Mouse (Mus musculus) MEL (cell line): ENCODE results near the gene Ss18l2. TPM values are rescaled to one million over a fixed set of nuclear protein-coding genes. Genes with fewer than 3 reads are reported as not detected.

Experiments
- DNase-seq: peaks from one replicate; pipeline ENCODE4 v3.0.0; 2011; ENCODE audit warnings: low read depth, low spot score
- H3K27ac ChIP-seq: 2 replicates; pipeline ENCODE4 v1.5.1; 2012; ENCODE audit warnings: low read depth, mild to moderate bottlenecking, control low read depth, low read length, moderate library complexity; ENCODE audit not compliant: control insufficient read depth
- H3K27me3 ChIP-seq, 2 experiments: fragments of 150-350 bp in 1 of 2; sonication (generic) in 1 of 2; 2 replicates each; pipeline ENCODE4 v1.6.1; 2012; ENCODE audit warnings: low read length in 2 of 2, mild to moderate bottlenecking in 2 of 2, improper control_type of control experiment in 1 of 2, moderate library complexity in 1 of 2; ENCODE audit not compliant: insufficient read depth in 2 of 2, control insufficient read depth in 1 of 2
- H3K36me3 ChIP-seq, 2 experiments: 2 replicates each; pipeline ENCODE4 v1.6.1; 2012 to 2014; ENCODE audit warnings: low read length in 2 of 2, improper control_type of control experiment in 1 of 2, inconsistent platforms in 1 of 2, mild to moderate bottlenecking in 1 of 2; ENCODE audit not compliant: insufficient read depth in 2 of 2, control insufficient read depth in 1 of 2
- H3K4me1 ChIP-seq, 2 experiments: fragments of 150-350 bp in 1 of 2; sonication (generic) in 1 of 2; 2 replicates each; pipeline ENCODE4 v1.6.1; 2012; ENCODE audit warnings: low read length in 2 of 2, improper control_type of control experiment in 1 of 2, mild to moderate bottlenecking in 1 of 2; ENCODE audit not compliant: insufficient read depth in 2 of 2, control insufficient read depth in 1 of 2
- H3K4me3 ChIP-seq, 2 experiments: fragments of 150-350 bp in 1 of 2; sonication (generic) in 1 of 2; 2 replicates each; pipeline ENCODE4 v1.5.1; 2012; ENCODE audit warnings: low read depth in 2 of 2, low read length in 2 of 2, mild to moderate bottlenecking in 2 of 2, moderate library complexity in 2 of 2, control low read depth in 1 of 2, improper control_type of control experiment in 1 of 2; ENCODE audit not compliant: control insufficient read depth in 1 of 2, insufficient read depth in 1 of 2
- H3K79me2 ChIP-seq: 2 replicates; pipeline ENCODE4 v1.6.1; 2012; ENCODE audit warnings: mild to moderate bottlenecking, low read length, moderate library complexity; ENCODE audit not compliant: control insufficient read depth, poor library complexity, insufficient read depth
- H3K9ac ChIP-seq: 2 replicates; pipeline ENCODE4 v1.6.1; 2012; ENCODE audit warnings: low read depth, mild to moderate bottlenecking, control low read depth, low read length, moderate library complexity; ENCODE audit not compliant: control insufficient read depth, poor library complexity, severe bottlenecking
- H3K9me3 ChIP-seq: fragments of 150-350 bp; sonication (generic); replicated peaks from 2 replicates; pipeline ENCODE4 v1.6.1; 2012; ENCODE audit warnings: mild to moderate bottlenecking, low read length, improper control_type of control experiment, moderate library complexity; ENCODE audit not compliant: insufficient read depth
- BHLHE40 ChIP-seq: IDR thresholded peaks from 2 replicates; pipeline ENCODE4 v1.6.1; 2012; ENCODE audit warnings: low read depth, mild to moderate bottlenecking, inconsistent platforms, low read length, improper control_type of control experiment, borderline replicate concordance
- CHD1 ChIP-seq: IDR thresholded peaks from 2 replicates; pipeline ENCODE4 v1.6.1; 2012; ENCODE audit warnings: low read depth, mild to moderate bottlenecking, inconsistent platforms, low read length, improper control_type of control experiment
- CHD2 ChIP-seq: IDR thresholded peaks from 2 replicates; pipeline ENCODE4 v1.6.1; 2011; ENCODE audit warnings: low read length, improper control_type of control experiment
- CTCF ChIP-seq, 3 experiments: IDR thresholded peaks in 2 of 3; conservative IDR thresholded peaks in 1 of 3; 2 replicates each; pipeline ENCODE4 v1.5.1; 2011 to 2012; ENCODE audit warnings: low read length in 3 of 3, low read depth in 2 of 3, mild to moderate bottlenecking in 2 of 3, improper control_type of control experiment in 1 of 3, inconsistent platforms in 1 of 3, mixed read lengths in 1 of 3, moderate library complexity in 1 of 3; ENCODE audit not compliant: control insufficient read depth in 1 of 3, insufficient read depth in 1 of 3, poor library complexity in 1 of 3, severe bottlenecking in 1 of 3
- E2F4 ChIP-seq: IDR thresholded peaks from 2 replicates; pipeline ENCODE4 v1.6.1; 2011; ENCODE audit warnings: low read depth, low read length, improper control_type of control experiment, borderline replicate concordance
- ELF1 ChIP-seq: IDR thresholded peaks from 2 replicates; pipeline ENCODE4 v1.6.1; 2014; ENCODE audit warnings: low read depth, mild to moderate bottlenecking, inconsistent platforms, low read length, improper control_type of control experiment, moderate library complexity
- EP300 ChIP-seq, 2 experiments: IDR thresholded peaks; 2 replicates each; pipeline ENCODE4 v1.6.1; 2011; ENCODE audit warnings: improper control_type of control experiment in 2 of 2, low read length in 2 of 2, low read depth in 1 of 2, mild to moderate bottlenecking in 1 of 2
- ETS1 ChIP-seq: IDR thresholded peaks from 2 replicates; pipeline ENCODE4 v1.6.1; 2012; ENCODE audit warnings: low read depth, mild to moderate bottlenecking, inconsistent platforms, low read length, improper control_type of control experiment, moderate library complexity
- GABPA ChIP-seq: IDR thresholded peaks from 2 replicates; pipeline ENCODE4 v1.6.1; 2012; ENCODE audit warnings: low read depth, mild to moderate bottlenecking, inconsistent platforms, low read length, improper control_type of control experiment, moderate library complexity
- GATA1 ChIP-seq: IDR thresholded peaks from 2 replicates; pipeline ENCODE4 v1.6.1; 2011; ENCODE audit warnings: low read depth, low read length, improper control_type of control experiment
- JUND ChIP-seq: IDR thresholded peaks from 2 replicates; pipeline ENCODE4 v1.6.1; 2011; ENCODE audit warnings: low read depth, mild to moderate bottlenecking, improper control_type of control experiment, low read length
- MAFK ChIP-seq: IDR thresholded peaks from 2 replicates; pipeline ENCODE4 v1.6.1; 2011; ENCODE audit warnings: low read depth, mild to moderate bottlenecking, low read length, improper control_type of control experiment, borderline replicate concordance
- MAX ChIP-seq: IDR thresholded peaks from 2 replicates; pipeline ENCODE4 v1.6.1; 2011; ENCODE audit warnings: low read length, improper control_type of control experiment
- MAZ ChIP-seq: IDR thresholded peaks from 2 replicates; pipeline ENCODE4 v1.6.1; 2012; ENCODE audit warnings: low read depth, mild to moderate bottlenecking, inconsistent platforms, low read length, improper control_type of control experiment
- MEF2A ChIP-seq: IDR thresholded peaks from 2 replicates; pipeline ENCODE4 v1.6.1; 2014; ENCODE audit warnings: low read depth, mild to moderate bottlenecking, inconsistent platforms, low read length, improper control_type of control experiment; ENCODE audit not compliant: poor library complexity, insufficient replicate concordance, severe bottlenecking; ENCODE audit errors: extremely low read depth
- MXI1 ChIP-seq: IDR thresholded peaks from 2 replicates; pipeline ENCODE4 v1.6.1; 2011; ENCODE audit warnings: mild to moderate bottlenecking, low read depth, low read length, improper control_type of control experiment
- MYC ChIP-seq: IDR thresholded peaks from 2 replicates; pipeline ENCODE4 v1.6.1; 2011; ENCODE audit warnings: low read depth, mild to moderate bottlenecking, low read length, improper control_type of control experiment, moderate library complexity
- NELFE ChIP-seq: IDR thresholded peaks from 2 replicates; pipeline ENCODE4 v1.6.1; 2011; ENCODE audit warnings: low read depth, low read length, improper control_type of control experiment
- NRF1 ChIP-seq: IDR thresholded peaks from 2 replicates; pipeline ENCODE4 v1.6.1; 2014; ENCODE audit warnings: low read depth, mild to moderate bottlenecking, inconsistent platforms, low read length, improper control_type of control experiment, moderate library complexity; ENCODE audit not compliant: poor library complexity, insufficient read depth, severe bottlenecking
- POLR2A ChIP-seq, 2 experiments: IDR thresholded peaks; 2 replicates each; pipeline ENCODE4 v1.6.1; 2011 to 2012; ENCODE audit warnings: low read length in 2 of 2, mild to moderate bottlenecking in 2 of 2, control low read depth in 1 of 2, improper control_type of control experiment in 1 of 2, low read depth in 1 of 2, moderate library complexity in 1 of 2; ENCODE audit not compliant: control insufficient read depth in 1 of 2, insufficient read depth in 1 of 2, poor library complexity in 1 of 2
- POLR2AphosphoS2 ChIP-seq: IDR thresholded peaks from 2 replicates; pipeline ENCODE4 v1.6.1; 2011; ENCODE audit warnings: low read length, improper control_type of control experiment
- POLR2AphosphoS5 ChIP-seq: IDR thresholded peaks from 2 replicates; pipeline ENCODE4 v1.6.1; 2012; ENCODE audit warnings: low read depth, borderline replicate concordance, mild to moderate bottlenecking, inconsistent platforms, low read length, moderate library complexity, mixed read lengths
- RAD21 ChIP-seq: IDR thresholded peaks from 2 replicates; pipeline ENCODE4 v1.6.1; 2011; ENCODE audit warnings: mild to moderate bottlenecking, low read depth, low read length, improper control_type of control experiment
- RCOR1 ChIP-seq: IDR thresholded peaks from 2 replicates; pipeline ENCODE4 v1.6.1; 2012; ENCODE audit warnings: low read depth, mild to moderate bottlenecking, inconsistent platforms, low read length, improper control_type of control experiment
- SIN3A ChIP-seq: IDR thresholded peaks from 2 replicates; pipeline ENCODE4 v1.6.1; 2012; ENCODE audit warnings: low read length, improper control_type of control experiment, inconsistent platforms
- SMC3 ChIP-seq: IDR thresholded peaks from 2 replicates; pipeline ENCODE4 v1.6.1; 2011; ENCODE audit warnings: low read depth, low read length, improper control_type of control experiment
- TAL1 ChIP-seq: IDR thresholded peaks from 2 replicates; pipeline ENCODE4 v1.6.1; 2012; ENCODE audit warnings: mild to moderate bottlenecking, inconsistent platforms, low read length, moderate library complexity, mixed read lengths
- TCF12 ChIP-seq: IDR thresholded peaks from 2 replicates; pipeline ENCODE4 v1.6.1; 2014; ENCODE audit warnings: low read depth, mild to moderate bottlenecking, inconsistent platforms, low read length, improper control_type of control experiment, moderate library complexity
- UBTF ChIP-seq: IDR thresholded peaks from 2 replicates; pipeline ENCODE4 v1.6.1; 2012; ENCODE audit warnings: low read depth, mild to moderate bottlenecking, inconsistent platforms, low read length, improper control_type of control experiment, moderate library complexity, borderline replicate concordance; ENCODE audit not compliant: insufficient read depth
- USF1 ChIP-seq: IDR thresholded peaks from 2 replicates; pipeline ENCODE4 v1.6.1; 2014; ENCODE audit warnings: low read depth, mild to moderate bottlenecking, inconsistent platforms, low read length, improper control_type of control experiment, moderate library complexity
- USF2 ChIP-seq, 2 experiments: IDR thresholded peaks; 2 replicates each; pipeline ENCODE4 v1.6.1; 2011 to 2012; ENCODE audit warnings: improper control_type of control experiment in 2 of 2, low read length in 2 of 2, borderline replicate concordance in 1 of 2, inconsistent platforms in 1 of 2, low read depth in 1 of 2, mild to moderate bottlenecking in 1 of 2; ENCODE audit not compliant: insufficient read depth in 1 of 2
- ZC3H11A ChIP-seq: IDR thresholded peaks from 2 replicates; pipeline ENCODE4 v1.6.1; 2012; ENCODE audit warnings: low read depth, mild to moderate bottlenecking, inconsistent platforms, low read length, improper control_type of control experiment
- ZKSCAN1 ChIP-seq: IDR thresholded peaks from 2 replicates; pipeline ENCODE4 v1.6.1; 2012; ENCODE audit warnings: low read depth, mild to moderate bottlenecking, inconsistent platforms, low read length, improper control_type of control experiment, moderate library complexity
- ZMIZ1 ChIP-seq: IDR thresholded peaks from 2 replicates; pipeline ENCODE4 v1.6.1; 2012; ENCODE audit warnings: low read depth, mild to moderate bottlenecking, inconsistent platforms, low read length, improper control_type of control experiment, moderate library complexity
- ZNF384 ChIP-seq: IDR thresholded peaks from 2 replicates; pipeline ENCODE4 v1.6.1; 2012; ENCODE audit warnings: low read depth, mild to moderate bottlenecking, inconsistent platforms, low read length, improper control_type of control experiment
- polyA plus RNA-seq, 2 experiments: library from polyadenylated mRNA; stranded (reverse) in 1 of 2; unstranded in 1 of 2; fragments of >175 nt in 1 of 2; fragments of >200 nt in 1 of 2; gene quantifications; 2 replicates each; pipeline versions ENCODE4 v1.2.1 to v1.2.4; 2012; ENCODE audit warnings: low replicate concordance in 2 of 2, low read depth in 1 of 2; ENCODE audit not compliant: insufficient read length in 2 of 2, insufficient read depth in 1 of 2, missing spikeins in 1 of 2
- total RNA-seq: library from RNA; depleted of rRNA; stranded (reverse); fragments of 300-350 nt; gene quantifications from 2 replicates; pipeline ENCODE4 v1.2.3, GENCODE M21; 2012

The Ss18l2 gene
- total and polyA plus RNA-seq, 3 experiments = 47.8 to 48.5 TPM; not detected in 1

- Histone ChIP-seq H3K27ac (peak within 1 kb of the TSS; percentile 66), H3K9me3 (no peaks in the 10 kb centered on the region), H3K4me1 (peaks cover 15 to 38% of the 10 kb centered on the region in 2 experiments)
- TF ChIP-seq GATA1 = no peak
- no peak for TF ChIP-seq POLR2AphosphoS5
- peak; percentile 76 for TF ChIP-seq SIN3A
- TF ChIP-seq TAL1 = no peak
- no peak for TF ChIP-seq RCOR1
- TF ChIP-seq GABPA = no peak
- no peak for TF ChIP-seq MEF2A
- no peak for TF ChIP-seq RAD21
- TF ChIP-seq ZNF384 = no peak
- TF ChIP-seq TCF12 = no peak
- TF ChIP-seq CHD1 = no peak
- TF ChIP-seq POLR2AphosphoS2 = no peak
- TF ChIP-seq SMC3 = no peak
- no peak for TF ChIP-seq ZKSCAN1
- 0 out of 2 replicates have a peak, but pooled peaks have one; percentile 1 for TF ChIP-seq ETS1
- TF ChIP-seq USF2 (IDR thresholded peaks at IDR 0.05; ENCODE audit: borderline replicate concordance in 1 of 2, insufficient read depth in 1 of 2, low read depth in 1 of 2, low read length in 2 of 2) = no peak
- peak; percentile 55 for TF ChIP-seq ZMIZ1
- TF ChIP-seq MXI1 = peak; percentile 78
- TF ChIP-seq NELFE = peak; percentile 51; the same call in 1 of the 2 replicates
- TF ChIP-seq ZC3H11A = no peak
- TF ChIP-seq CTCF (IDR thresholded peaks at IDR 0.05 in 2 of 3, conservative IDR thresholded peaks at IDR 0.05 in 1 of 3; ENCODE audit: control insufficient read depth in 1 of 3, insufficient read depth in 1 of 3, low read depth in 2 of 3, low read length in 3 of 3, poor library complexity in 1 of 3, severe bottlenecking in 1 of 3) = no peak
- no peak for TF ChIP-seq CHD2
- 0 out of 2 replicates have a peak, but pooled peaks have one; percentile 49 for TF ChIP-seq MYC
- no peak for TF ChIP-seq BHLHE40
- TF ChIP-seq ELF1 = 0 out of 2 replicates have a peak, but pooled peaks have one; percentile 39
- TF ChIP-seq EP300 (IDR thresholded peaks at IDR 0.05; ENCODE audit: low read depth in 1 of 2, low read length in 2 of 2) = no peak; a peak in 1 of 4 replicates
- no peak for TF ChIP-seq USF1
- no peak for TF ChIP-seq MAFK
- peak; percentile 80 for TF ChIP-seq NRF1
- TF ChIP-seq E2F4 = no peak
- no peak for TF ChIP-seq MAX
- TF ChIP-seq UBTF = no peak
- no peak for TF ChIP-seq MAZ
- TF ChIP-seq JUND = no peak
- peak; percentile 65 to 77; a peak in 3 of 4 replicates for TF ChIP-seq POLR2A (IDR thresholded peaks at IDR 0.05; ENCODE audit: control insufficient read depth in 1 of 2, insufficient read depth in 1 of 2, low read depth in 1 of 2, low read length in 2 of 2, poor library complexity in 1 of 2)
These were observed 5.2 kb upstream of the Ss18l2 start, which contains the start of gene Sec22c for GRCm38 (mm10) chr9:121704646-121705625. Gene Sec22c, minus strand, starts transcription at chr9:121705490.

More at GRCm38 (mm10) chr9:121704646-121705625, 5.2 kb upstream of the Ss18l2 start, which contains the start of gene Sec22c:
- peak within 1 kb of the TSS; percentile 66 to 82 for H3K4me3 ChIP-seq
- H3K9ac ChIP-seq = peak within 1 kb of the TSS; percentile 67
- no peaks in the 10 kb centered on the region for H3K27me3 ChIP-seq
- DNase-seq = peak; percentile 94
- H3K36me3 ChIP-seq = peaks cover 0 to 24% of the 10 kb centered on the region in 2 experiments; a peak in 2 of 4 replicates
- H3K79me2 ChIP-seq = no peaks in the 10 kb centered on the region
